Mouse (Mus musculus) midbrain, embryonic 16.5 days (tissue): ENCODE data around the gene Cdc42bpb. TPM values are rescaled to one million over a fixed set of nuclear protein-coding genes. Genes with fewer than 3 reads are reported as not detected.

Experiments
- ATAC-seq: fragments of 200-750 bp; cut with Nextera tagmentation; 2 replicates; pipeline ENCODE4 v1.8.0; 2017; ENCODE audit warnings: moderate TSS enrichment
- H3K27ac ChIP-seq: fragments of 300-500 bp; sonication (generic); 2 replicates; pipeline ENCODE4 v1.5.1; 2014; ENCODE audit warnings: mild to moderate bottlenecking, low read length, mixed read lengths
- H3K27me3 ChIP-seq: fragments of 300-500 bp; sonication (generic); 2 replicates; pipeline ENCODE4 v1.6.1; 2014; ENCODE audit warnings: low read depth, low read length, mixed read lengths; ENCODE audit not compliant: control insufficient read depth, insufficient read depth
- H3K36me3 ChIP-seq: fragments of 300-500 bp; sonication (generic); 2 replicates; pipeline ENCODE4 v1.6.1; 2014; ENCODE audit warnings: mild to moderate bottlenecking, low read length, moderate library complexity, mixed read lengths; ENCODE audit not compliant: control insufficient read depth, insufficient read depth
- H3K4me1 ChIP-seq: fragments of 300-500 bp; sonication (generic); 2 replicates; pipeline ENCODE4 v1.6.1; 2014; ENCODE audit warnings: mild to moderate bottlenecking, low read length, mixed read lengths; ENCODE audit not compliant: control insufficient read depth, insufficient read depth
- H3K4me2 ChIP-seq: fragments of 300-500 bp; sonication (generic); 2 replicates; pipeline ENCODE4 v1.6.1; 2014; ENCODE audit warnings: mild to moderate bottlenecking, low read length, mixed read lengths
- H3K4me3 ChIP-seq: fragments of 300-500 bp; sonication (generic); 2 replicates; pipeline ENCODE4 v1.5.1; 2014; ENCODE audit warnings: low read depth, mild to moderate bottlenecking, low read length, moderate library complexity, mixed read lengths
- H3K9ac ChIP-seq: fragments of 300-500 bp; sonication (generic); 2 replicates; pipeline ENCODE4 v1.6.1; 2014; ENCODE audit warnings: low read depth, low read length, mixed read lengths
- H3K9me3 ChIP-seq: fragments of 300-500 bp; sonication (generic); replicated peaks from 2 replicates; pipeline ENCODE4 v1.6.1; 2014; ENCODE audit warnings: mild to moderate bottlenecking, low read length, mixed read lengths; ENCODE audit not compliant: control insufficient read depth, poor library complexity, severe bottlenecking
- WGBS: fragments of 180-500 bp; shearing (Covaris S2); extraction: QIAGEN DNeasy Blood & Tissue Kit; methylation state at CpG from one replicate; pipeline ENCODE4 v1.1.7; 2014; 5-methylcytosine and 5-hydroxymethylcytosine counted together
- polyA plus RNA-seq: library from polyadenylated mRNA; unstranded; fragments of >200 nt; fragmentation: Nextera tagmentation; extraction: Ambion mirVana; gene quantifications from 2 replicates; pipeline ENCODE4 v1.2.1, GENCODE M21; 2015

Cdc42bpb gene
- polyA plus RNA-seq, 1 experiment from 2014 or later: 40.2 TPM

- H3K9me3 ChIP-seq: no peaks in the 10 kb centered on the region
- H3K4me2 ChIP-seq: no peak overlapping the region
- H3K36me3 ChIP-seq: peaks cover 52% of the 10 kb centered on the region
- no peak overlapping the region for H3K27ac ChIP-seq
- ATAC-seq: no peak
- WGBS: 96% methylated on average over 14 of the region's 14 CpGs
- no peaks in the 10 kb centered on the region for H3K27me3 ChIP-seq
- H3K9ac ChIP-seq: no peak overlapping the region
- no peak overlapping the region for H3K4me3 ChIP-seq
- no peaks in the 10 kb centered on the region for H3K4me1 ChIP-seq
Measured at GRCm38 (mm10) chr12:111302018-111302345, 75.5 kb downstream of the Cdc42bpb start.

GRCm38 (mm10) chr12:111301322-111302017 is 76.0 kb downstream of the Cdc42bpb start:
- Histone ChIP-seq H3K9me3 (no peaks in the 10 kb centered on the region), H3K36me3 (peaks cover 51% of the 10 kb centered on the region), H3K4me3 (no peak overlapping the region), H3K9ac (no peak overlapping the region), H3K27me3 (no peaks in the 10 kb centered on the region), H3K4me2 (no peak overlapping the region), H3K27ac (no peak overlapping the region), H3K4me1 (no peaks in the 10 kb centered on the region)
- WGBS: 94% methylated on average over 27 of the region's 27 CpGs
- no peak for ATAC-seq

- Histone ChIP-seq H3K36me3 (peaks cover 33% of the 10 kb centered on the region), H3K4me2 (no peak overlapping the region), H3K4me3 (no peak overlapping the region), H3K9ac (no peak overlapping the region), H3K27me3 (no peaks in the 10 kb centered on the region), H3K27ac (no peak overlapping the region), H3K4me1 (no peaks in the 10 kb centered on the region), H3K9me3 (no peaks in the 10 kb centered on the region)
- 98% methylated on average over 12 of the region's 12 CpGs for WGBS
- ATAC-seq: no peak
Measured at GRCm38 (mm10) chr12:111293025-111293424, 84.5 kb downstream of the Cdc42bpb start.

GRCm38 (mm10) chr12:111284532-111284931 is 93.0 kb downstream of the Cdc42bpb start:
- no peaks in the 10 kb centered on the region for H3K9me3 ChIP-seq
- no peak overlapping the region for H3K4me3 ChIP-seq
- no peak overlapping the region for H3K27ac ChIP-seq
- H3K27me3 ChIP-seq: no peaks in the 10 kb centered on the region
- WGBS: 23% methylated on average over 10 of the region's 10 CpGs
- peaks cover 7% of the 10 kb centered on the region; the same call in 1 of the 2 replicates for H3K4me1 ChIP-seq
- peak overlapping the region; percentile 41 for H3K9ac ChIP-seq
- no peak for ATAC-seq
- peak overlapping the region; percentile 23; the same call in 1 of the 2 replicates for H3K4me2 ChIP-seq
- 0 out of 2 replicates have a peak, but pooled peaks cover 2% of the 10 kb centered on the region for H3K36me3 ChIP-seq

- Histone ChIP-seq H3K36me3 (0 out of 2 replicates have a peak, but pooled peaks cover 2% of the 10 kb centered on the region), H3K9ac (no peak overlapping the region)
Measured at GRCm38 (mm10) chr12:111283573-111283972, 93.9 kb downstream of the Cdc42bpb start.

GRCm38 (mm10) chr12:111276371-111276770 is 101.1 kb downstream of the Cdc42bpb start:
- WGBS: 55% methylated on average over 6 of the region's 6 CpGs
- no peak overlapping the region for H3K27ac ChIP-seq
- H3K36me3 ChIP-seq: no peaks in the 10 kb centered on the region
- ATAC-seq: no peak
- peaks cover 13% of the 10 kb centered on the region for H3K4me1 ChIP-seq
- peaks cover 57% of the 10 kb centered on the region for H3K27me3 ChIP-seq
- no peak overlapping the region for H3K4me2 ChIP-seq
- no peak overlapping the region for H3K9ac ChIP-seq
- 0 out of 2 replicates have a peak, but pooled peaks cover 3% of the 10 kb centered on the region for H3K9me3 ChIP-seq
- no peak overlapping the region for H3K4me3 ChIP-seq

More at GRCm38 (mm10) chr12:111283573-111283972, 93.9 kb downstream of the Cdc42bpb start:
- Histone ChIP-seq H3K4me1 (peaks cover 7% of the 10 kb centered on the region; the same call in 1 of the 2 replicates), H3K27ac (no peak overlapping the region), H3K4me3 (no peak overlapping the region), H3K9me3 (0 out of 2 replicates have a peak, but pooled peaks cover 3% of the 10 kb centered on the region), H3K4me2 (no peak overlapping the region), H3K27me3 (no peaks in the 10 kb centered on the region; the same call in 1 of the 2 replicates)
- no peak for ATAC-seq
- WGBS: 57% methylated on average over 4 of the region's 4 CpGs

GRCm38 (mm10) chr12:111275150-111275841 is 102.2 kb downstream of the Cdc42bpb start:
- peak overlapping the region; percentile 74 for H3K4me2 ChIP-seq
- H3K27me3 ChIP-seq: peaks cover 68% of the 10 kb centered on the region
- ATAC-seq: peak; percentile 19; the same call in 1 of the 2 replicates
- peak overlapping the region; percentile 66 for H3K9ac ChIP-seq
- H3K4me1 ChIP-seq: peaks cover 13% of the 10 kb centered on the region
- WGBS: 3% methylated on average over 55 of the region's 58 CpGs
- H3K9me3 ChIP-seq: 0 out of 2 replicates have a peak, but pooled peaks cover 3% of the 10 kb centered on the region
- no peak overlapping the region for H3K27ac ChIP-seq
- H3K4me3 ChIP-seq: peak overlapping the region; percentile 49
- H3K36me3 ChIP-seq: no peaks in the 10 kb centered on the region

GRCm38 (mm10) chr12:111274447-111275149 is 102.9 kb downstream of the Cdc42bpb start:
- Histone ChIP-seq H3K4me1 (peaks cover 13% of the 10 kb centered on the region), H3K4me3 (peak overlapping the region; percentile 49), H3K27me3 (peaks cover 75% of the 10 kb centered on the region), H3K4me2 (peak overlapping the region; percentile 74), H3K9ac (peak overlapping the region; percentile 66), H3K9me3 (0 out of 2 replicates have a peak, but pooled peaks cover 3% of the 10 kb centered on the region), H3K27ac (no peak overlapping the region), H3K36me3 (no peaks in the 10 kb centered on the region)
- WGBS: 2% methylated on average over 77 of the region's 80 CpGs
- ATAC-seq: peak; percentile 25
